7 mouse cellular contexts compared by ENCODE assay signal in the genomic region with DNA sequence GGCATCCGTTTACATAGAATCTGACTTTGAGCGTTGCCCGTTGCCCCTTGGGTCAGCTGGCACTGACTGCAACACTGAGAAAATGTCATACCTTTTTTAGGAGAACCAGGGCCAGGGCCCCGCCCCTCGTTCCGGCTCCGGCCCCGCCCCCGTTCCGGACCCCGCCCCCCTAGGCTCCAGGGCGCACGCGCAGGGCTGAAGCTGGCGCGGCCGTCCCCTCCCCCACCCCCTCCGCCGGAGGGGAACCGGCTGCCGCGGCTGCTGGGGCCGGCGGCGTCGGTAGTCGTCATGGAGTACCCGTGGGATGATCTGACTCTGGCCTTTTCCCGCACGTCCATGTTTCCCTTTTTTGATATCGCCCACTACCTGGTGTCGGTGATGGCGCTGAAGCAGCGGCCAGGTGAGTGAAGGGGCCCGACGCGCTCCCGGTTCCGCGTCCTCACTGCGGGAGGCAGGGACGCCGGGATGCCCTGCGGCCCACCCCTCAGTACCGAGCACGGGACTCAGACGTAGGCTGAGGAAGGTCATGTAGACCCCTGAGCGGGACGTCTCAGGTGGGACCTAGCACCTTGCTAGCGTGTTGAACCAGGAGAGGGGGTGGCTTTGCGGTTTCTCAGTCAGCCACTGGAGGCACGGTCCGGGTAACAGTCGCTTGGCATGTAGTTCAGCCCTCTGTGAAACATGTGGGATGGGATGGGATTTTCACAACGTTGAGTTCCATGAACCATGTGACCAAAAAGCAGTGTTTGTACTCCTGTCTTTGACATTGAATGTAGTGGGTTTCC. TPM values are rescaled to one million over a fixed set of nuclear protein-coding genes. Genes with fewer than 3 reads are reported as not detected.
DNase-seq lines count a peak whose midpoint lies in the region; ATAC-seq lines count a peak whose summit lies in the region.

Gene Tmem38b, plus strand, starts transcription at position 225 of the 785 bp plus-strand sequence.

- peak; percentile 95 for ATAC-seq in intestine, embryonic 15.5 days
- ATAC-seq in midbrain, embryonic 12.5 days (ENCODE audit: low FRiP score, low read depth) = peak; percentile 93

- peak within 1 kb of the TSS; percentile 75 for H3K4me3 ChIP-seq in intestine, embryonic 15.5 days (replicated peaks)
- H3K4me3 ChIP-seq in limb, embryonic 10.5 days = peak within 1 kb of the TSS; percentile 78
- H3K4me3 ChIP-seq in midbrain, embryonic 12.5 days = peak within 1 kb of the TSS; percentile 90

- H3K27me3 ChIP-seq in intestine, embryonic 15.5 days (replicated peaks) = no peaks in the 10 kb centered on the region
- no peaks in the 10 kb centered on the region for H3K27me3 ChIP-seq in limb, embryonic 10.5 days (ENCODE audit: low read depth, poor library complexity, severe bottlenecking)
- no peaks in the 10 kb centered on the region for H3K27me3 ChIP-seq in midbrain, embryonic 12.5 days

- H3K9me3 ChIP-seq in intestine, embryonic 15.5 days = no peaks in the 10 kb centered on the region
- no peaks in the 10 kb centered on the region for H3K9me3 ChIP-seq in limb, embryonic 10.5 days (replicated peaks)
- no peaks in the 10 kb centered on the region for H3K9me3 ChIP-seq in midbrain, embryonic 12.5 days

- peak; percentile 89 for DNase-seq in adrenal gland, adult 2 months
- DNase-seq in embryo, embryonic 10.5 days (ENCODE audit: low spot score) = peak; percentile 83
- DNase-seq in gastrocnemius, postnatal 25 days = peak; percentile 78
- DNase-seq in limb, embryonic 10.5 days (ENCODE audit: low spot score) = peak; percentile 92
- peak; percentile 73 for DNase-seq in skeletal muscle tissue, adult 2 months (ENCODE audit: low read depth, low spot score)

- peak within 1 kb of the TSS; percentile 78 for H3K4me2 ChIP-seq in intestine, embryonic 15.5 days (replicated peaks)
- peak within 1 kb of the TSS; percentile 59 for H3K4me2 ChIP-seq in midbrain, embryonic 12.5 days (replicated peaks)

- no peaks in the 10 kb centered on the region for H3K4me1 ChIP-seq in intestine, embryonic 15.5 days (replicated peaks)
- peaks cover 4% of the 10 kb centered on the region; the same call in 1 of the 2 replicates for H3K4me1 ChIP-seq in limb, embryonic 10.5 days
- peaks cover 4% of the 10 kb centered on the region; the same call in 1 of the 2 replicates for H3K4me1 ChIP-seq in midbrain, embryonic 12.5 days

- under 1% methylated on average over 55 of the region's 55 CpGs for WGBS in intestine, embryonic 15.5 days
- 1% methylated on average over 55 of the region's 55 CpGs for WGBS in limb, embryonic 10.5 days
- under 1% methylated on average over 54 of the region's 55 CpGs for WGBS in midbrain, embryonic 12.5 days

- H3K9ac ChIP-seq in intestine, embryonic 15.5 days = peak within 1 kb of the TSS; percentile 65
- H3K9ac ChIP-seq in midbrain, embryonic 12.5 days (replicated peaks) = peak within 1 kb of the TSS; percentile 75

- no peaks in the 10 kb centered on the region for H3K36me3 ChIP-seq in intestine, embryonic 15.5 days
- no peaks in the 10 kb centered on the region for H3K36me3 ChIP-seq in limb, embryonic 10.5 days
- H3K36me3 ChIP-seq in midbrain, embryonic 12.5 days = no peaks in the 10 kb centered on the region

- no peak within 1 kb of the TSS for H3K27ac ChIP-seq in intestine, embryonic 15.5 days
- peak within 1 kb of the TSS; percentile 82 for H3K27ac ChIP-seq in limb, embryonic 10.5 days
- H3K27ac ChIP-seq in midbrain, embryonic 12.5 days (replicated peaks) = peak within 1 kb of the TSS; percentile 67

RNA-seq across cellular contexts. Expression of gene Tmem38b, which starts in this region (rescaled TPM):
- total RNA-seq in adrenal gland, adult 2 months (2021) = 10 to 100 TPM; 22.0 to 25.3 TPM
- 3.5 and 9.5 TPM in 2 replicates for polyA plus RNA-seq in adrenal gland, adult 2 months (2012; rRNA removed)
- 10 to 100 TPM; 35.2 to 49.8 TPM for total RNA-seq in gastrocnemius, postnatal 25 days (2021)
- polyA plus RNA-seq in intestine, embryonic 15.5 days (2015; fragmentation: Nextera tagmentation; extraction: Ambion mirVana) = 7.6 and 7.9 TPM in 2 replicates
- 3.8 and 4.0 TPM in 2 replicates for polyA plus RNA-seq in limb, embryonic 10.5 days (2016; fragmentation: Nextera tagmentation; extraction: Ambion mirVana)
- 12.7 and 12.8 TPM in 2 replicates for polyA plus RNA-seq in midbrain, embryonic 12.5 days (2016; fragmentation: Nextera tagmentation; extraction: Ambion mirVana)
